Mouse (Mus musculus) forebrain, postnatal 0 days (tissue): Measurements from ENCODE around the gene Sh3tc1. TPM values are rescaled to one million over a fixed set of nuclear protein-coding genes. Genes with fewer than 3 reads are reported as not detected.

Experiments used
- ATAC-seq: fragments of 200-750 bp; cut with Nextera tagmentation; 2 replicates; pipeline ENCODE4 v1.8.0; 2017; ENCODE audit warnings: mild to moderate bottlenecking, moderate library complexity
- DNase-seq: peaks from one replicate; pipeline ENCODE4 v3.0.0-alpha.2; 2015
- H3K27ac ChIP-seq: fragments of 300-500 bp; sonication (generic); 2 replicates; pipeline ENCODE4 v1.5.1; 2014; ENCODE audit warnings: low read depth, mild to moderate bottlenecking, antibody characterized with exemption, low read length, moderate library complexity, mixed read lengths
- H3K27me3 ChIP-seq: fragments of 300-500 bp; sonication (generic); 2 replicates; pipeline ENCODE4 v1.6.1; 2014; ENCODE audit warnings: mild to moderate bottlenecking, low read length, mixed read lengths; ENCODE audit not compliant: insufficient read depth
- H3K36me3 ChIP-seq: fragments of 300-500 bp; sonication (generic); 2 replicates; pipeline ENCODE4 v1.6.1; 2014; ENCODE audit warnings: mild to moderate bottlenecking, moderate library complexity; ENCODE audit not compliant: insufficient read depth
- H3K4me1 ChIP-seq: fragments of 300-500 bp; sonication (generic); 2 replicates; pipeline ENCODE4 v1.6.1; 2014; ENCODE audit warnings: antibody characterized with exemption; ENCODE audit not compliant: insufficient read depth
- H3K4me2 ChIP-seq: fragments of 300-500 bp; sonication (generic); 2 replicates; pipeline ENCODE4 v1.6.1; 2014; ENCODE audit warnings: low read depth, mild to moderate bottlenecking, moderate library complexity
- H3K4me3 ChIP-seq: fragments of 300-500 bp; sonication (generic); 2 replicates; pipeline ENCODE4 v1.5.1; 2014; ENCODE audit warnings: low read depth, low read length, mixed read lengths
- H3K9ac ChIP-seq: fragments of 300-500 bp; sonication (generic); 2 replicates; pipeline ENCODE4 v1.6.1; 2014; ENCODE audit warnings: mild to moderate bottlenecking
- H3K9me3 ChIP-seq: fragments of 300-500 bp; sonication (generic); 2 replicates; pipeline ENCODE4 v1.6.1; 2016; ENCODE audit warnings: low read length
- CTCF ChIP-seq: sonication (generic); IDR thresholded peaks from 2 replicates; pipeline ENCODE4 v1.5.1; 2016; ENCODE audit warnings: antibody characterized with exemption, control low read depth, low read depth
- WGBS: fragments of 180-500 bp; shearing (Covaris S2); extraction: QIAGEN DNeasy Blood & Tissue Kit; methylation state at CpG from one replicate; pipeline ENCODE4 v1.1.7; 2014; 5-methylcytosine and 5-hydroxymethylcytosine counted together
- polyA plus RNA-seq: library from polyadenylated mRNA; unstranded; fragments of >200 nt; fragmentation: Nextera tagmentation; extraction: Ambion mirVana; gene quantifications from 2 replicates; pipeline ENCODE4 v1.2.1, GENCODE M21; 2015
- total RNA-seq: library from RNA; depleted of rRNA; stranded (reverse); fragments of >200 nt; gene quantifications from 2 replicates; pipeline ENCODE4 v1.2.3, GENCODE M21; 2014

Sh3tc1 gene
- total and polyA plus RNA-seq, 2 experiments from 2014 or later, result 1.2 to 2.8 TPM

DNA sequence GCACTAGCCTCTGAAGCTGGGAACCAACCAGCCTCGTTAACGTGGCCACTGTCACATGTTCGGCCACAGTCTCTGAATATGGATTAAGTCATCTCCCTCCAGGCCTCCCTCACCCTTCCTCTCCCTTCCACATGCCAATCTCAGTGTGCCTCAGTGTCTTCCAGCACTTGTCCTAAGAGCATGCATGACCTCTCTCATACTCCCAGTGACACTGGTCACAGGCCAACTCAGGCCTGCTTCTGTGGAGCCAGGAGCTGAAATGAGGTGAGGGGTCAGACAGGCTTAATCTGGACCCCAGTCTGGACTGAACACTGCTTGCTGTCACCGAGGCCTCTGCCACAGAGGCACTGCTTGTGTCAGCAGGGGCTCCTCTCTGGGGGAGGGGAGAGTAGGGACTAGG, 53.5 kb downstream of the Sh3tc1 start:
- H3K9ac ChIP-seq, result no peak overlapping the region
- H3K4me1 ChIP-seq, result no peaks in the 10 kb centered on the region
- 55% methylated on average over 4 of the region's 4 CpGs for WGBS
- no peaks in the 10 kb centered on the region for H3K36me3 ChIP-seq
- H3K9me3 ChIP-seq, result no peaks in the 10 kb centered on the region
- H3K4me3 ChIP-seq, result no peak overlapping the region
- TF ChIP-seq CTCF, result no peak
- no peak for DNase-seq
- no peak overlapping the region for H3K27ac ChIP-seq
- no peak for ATAC-seq
- no peak overlapping the region for H3K4me2 ChIP-seq
- peaks cover 5% of the 10 kb centered on the region; the same call in 1 of the 2 replicates for H3K27me3 ChIP-seq

DNA sequence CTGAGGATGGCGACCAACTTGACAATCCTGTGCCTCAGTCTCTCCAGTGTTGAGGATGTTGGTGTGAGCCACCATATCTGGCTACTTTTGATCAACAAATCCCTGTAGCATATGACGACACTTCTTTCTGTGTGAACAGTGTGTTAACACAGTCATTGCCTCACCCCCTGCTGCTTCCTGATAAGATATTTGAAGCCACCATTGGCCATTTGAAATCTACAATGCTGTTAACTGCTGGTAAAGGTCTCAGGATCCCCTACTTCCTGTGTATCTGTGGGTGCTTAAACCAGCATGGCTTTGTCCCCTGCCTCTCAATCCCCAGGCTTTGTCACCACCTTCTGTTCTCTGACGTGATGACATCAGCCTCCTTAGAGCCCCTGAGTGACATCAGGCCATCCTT, 54.7 kb downstream of the Sh3tc1 start:
- H3K27ac ChIP-seq, result no peak overlapping the region
- DNase-seq, result no peak
- H3K4me2 ChIP-seq, result no peak overlapping the region
- H3K9ac ChIP-seq, result no peak overlapping the region
- no peak overlapping the region for H3K4me3 ChIP-seq
- H3K9me3 ChIP-seq, result no peaks in the 10 kb centered on the region
- 70% methylated on average over 3 of the region's 3 CpGs for WGBS
- H3K36me3 ChIP-seq, result no peaks in the 10 kb centered on the region
- ATAC-seq, result no peak
- peaks cover 14% of the 10 kb centered on the region for H3K27me3 ChIP-seq
- no peaks in the 10 kb centered on the region for H3K4me1 ChIP-seq
- no peak for TF ChIP-seq CTCF

DNA sequence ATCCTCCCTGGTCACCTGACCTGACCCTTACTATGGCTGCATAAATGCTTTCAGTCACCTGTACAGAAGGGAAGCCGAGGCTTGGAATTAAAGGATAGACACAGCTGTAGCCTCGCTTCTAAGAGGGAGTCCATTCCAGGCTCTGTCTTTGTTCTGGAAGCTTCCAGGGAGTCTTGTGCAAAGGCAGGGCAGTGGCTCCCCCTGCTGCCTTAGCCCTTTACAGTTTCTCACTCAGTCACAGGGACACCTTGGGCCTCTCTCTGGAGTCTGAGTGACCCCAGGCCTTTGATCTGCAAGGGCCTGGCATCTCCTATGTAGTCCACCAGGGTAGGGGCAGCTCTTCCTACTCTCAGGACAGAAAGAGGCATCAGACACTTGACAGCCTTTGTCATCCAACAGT, 58.8 kb downstream of the Sh3tc1 start:
- no peaks in the 10 kb centered on the region for H3K4me1 ChIP-seq
- ATAC-seq (no peak), DNase-seq (peak; percentile 34)
- no peaks in the 10 kb centered on the region for H3K36me3 ChIP-seq
- H3K9me3 ChIP-seq, result no peaks in the 10 kb centered on the region
- no peak overlapping the region for H3K4me2 ChIP-seq
- H3K4me3 ChIP-seq, result no peak overlapping the region
- H3K27ac ChIP-seq, result no peak overlapping the region
- H3K27me3 ChIP-seq, result peaks cover 28% of the 10 kb centered on the region
- WGBS, result 54% methylated on average over 2 of the region's 2 CpGs
- H3K9ac ChIP-seq, result no peak overlapping the region
- TF ChIP-seq CTCF, result peak; percentile 59

GRCm38 (mm10) chr5:35679256-35680155, 60.3 kb downstream of the Sh3tc1 start, which contains the start of gene Htra3:
Htra3 (minus strand) TSS chr5:35679782.
- WGBS, result 14% methylated on average over 39 of the region's 42 CpGs
- DNase-seq, result no peak

GRCm38 (mm10) chr5:35676964-35677363, 62.8 kb downstream of the Sh3tc1 start:
- no peak overlapping the region for H3K27ac ChIP-seq
- no peak for ATAC-seq
- no peaks in the 10 kb centered on the region for H3K4me1 ChIP-seq
- 78% methylated on average over 7 of the region's 7 CpGs for WGBS
- no peak overlapping the region for H3K4me3 ChIP-seq
- H3K4me2 ChIP-seq, result no peak overlapping the region
- H3K36me3 ChIP-seq, result no peaks in the 10 kb centered on the region
- H3K9ac ChIP-seq, result no peak overlapping the region
- peaks cover 28% of the 10 kb centered on the region for H3K27me3 ChIP-seq
- no peak for TF ChIP-seq CTCF
- H3K9me3 ChIP-seq, result no peaks in the 10 kb centered on the region
- no peak for DNase-seq

More at GRCm38 (mm10) chr5:35679256-35680155, 60.3 kb downstream of the Sh3tc1 start, which contains the start of gene Htra3:
- Histone ChIP-seq H3K9me3 (no peaks in the 10 kb centered on the region), H3K27ac (no peak within 1 kb of the TSS), H3K9ac (peak within 1 kb of the TSS; percentile 18), H3K36me3 (no peaks in the 10 kb centered on the region), H3K27me3 (peaks cover 28% of the 10 kb centered on the region), H3K4me3 (peak within 1 kb of the TSS; percentile 30), H3K4me2 (peak within 1 kb of the TSS; percentile 61), H3K4me1 (no peaks in the 10 kb centered on the region)
- TF ChIP-seq CTCF, result no peak
- 0 out of 2 replicates have a peak, but pooled peaks have one; percentile 8 for ATAC-seq

DNA sequence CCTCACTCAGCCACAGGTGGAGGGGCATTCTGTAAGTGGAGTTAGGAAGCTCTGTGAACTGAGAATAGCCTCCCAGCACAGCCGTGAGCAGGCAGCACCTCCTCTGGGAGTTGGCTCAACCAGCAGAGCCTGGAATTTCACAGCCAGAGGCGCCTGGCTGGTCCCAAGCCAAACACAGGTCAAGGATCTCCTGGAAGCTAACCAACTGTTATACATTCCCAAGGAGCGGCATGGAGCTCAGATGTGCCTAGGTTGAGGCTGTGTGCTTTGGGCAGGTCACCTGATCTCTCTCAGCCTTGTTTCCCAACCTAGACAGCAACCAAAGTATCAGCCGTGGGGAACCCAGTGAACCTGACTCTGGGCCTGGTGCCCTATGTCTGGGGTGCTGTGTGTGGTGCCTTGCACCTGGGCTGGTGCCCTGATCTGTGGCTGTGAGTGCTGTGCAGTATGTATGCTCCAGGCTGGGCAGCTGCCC, 65.7 kb downstream of the Sh3tc1 start:
- no peak for DNase-seq
- no peaks in the 10 kb centered on the region for H3K36me3 ChIP-seq
- H3K4me3 ChIP-seq, result no peak overlapping the region
- WGBS, result 53% methylated on average over 4 of the region's 4 CpGs
- no peak for ATAC-seq
- no peaks in the 10 kb centered on the region for H3K9me3 ChIP-seq
- no peaks in the 10 kb centered on the region for H3K4me1 ChIP-seq
- H3K27me3 ChIP-seq, result peaks cover 14% of the 10 kb centered on the region
- no peak for TF ChIP-seq CTCF
- no peak overlapping the region for H3K27ac ChIP-seq
- no peak overlapping the region for H3K9ac ChIP-seq
- no peak overlapping the region for H3K4me2 ChIP-seq

- DNase-seq (peak; percentile 40), ATAC-seq (peak; percentile 71)
- H3K4me1 ChIP-seq, result no peaks in the 10 kb centered on the region
- no peak overlapping the region for H3K4me3 ChIP-seq
- no peaks in the 10 kb centered on the region for H3K9me3 ChIP-seq
- no peak overlapping the region for H3K9ac ChIP-seq
- TF ChIP-seq CTCF, result no peak
- H3K27ac ChIP-seq, result peak overlapping the region; percentile 29; the same call in 1 of the 2 replicates
- WGBS, result 54% methylated on average over 7 of the region's 7 CpGs
- H3K36me3 ChIP-seq, result no peaks in the 10 kb centered on the region
- H3K4me2 ChIP-seq, result no peak overlapping the region
- H3K27me3 ChIP-seq, result peaks cover 4% of the 10 kb centered on the region
Observed at GRCm38 (mm10) chr5:35673086-35673485, 66.7 kb downstream of the Sh3tc1 start.
